Mouse (Mus musculus) midbrain, postnatal 0 days (tissue): ENCODE data around the gene Plcl1. TPM values are rescaled to one million over a fixed set of nuclear protein-coding genes. Genes with fewer than 3 reads are reported as not detected.

Source experiments
- ATAC-seq: fragments of 200-750 bp; cut with Nextera tagmentation; 2 replicates; pipeline ENCODE4 v1.8.0; 2017; ENCODE audit warnings: moderate number of reproducible peaks, mild to moderate bottlenecking, moderate TSS enrichment, moderate library complexity; ENCODE audit not compliant: low FRiP score
- DNase-seq: peaks from one replicate; pipeline ENCODE4 v3.0.0-alpha.2; 2015; ENCODE audit warnings: low spot score
- H3K27ac ChIP-seq: fragments of 300-500 bp; sonication (generic); 2 replicates; pipeline ENCODE4 v1.5.1; 2014; ENCODE audit warnings: low read depth, mild to moderate bottlenecking, low read length, mixed read lengths
- H3K27me3 ChIP-seq: fragments of 300-500 bp; sonication (generic); 2 replicates; pipeline ENCODE4 v1.6.1; 2014; ENCODE audit warnings: low read length, control low read depth, mixed read lengths; ENCODE audit not compliant: insufficient read depth
- H3K36me3 ChIP-seq: fragments of 300-500 bp; sonication (generic); 2 replicates; pipeline ENCODE4 v1.6.1; 2014; ENCODE audit warnings: low read length, control low read depth, mixed read lengths; ENCODE audit not compliant: insufficient read depth
- H3K4me1 ChIP-seq: fragments of 300-500 bp; sonication (generic); 2 replicates; pipeline ENCODE4 v1.6.1; 2014; ENCODE audit warnings: mild to moderate bottlenecking, control low read depth, antibody characterized with exemption, low read length, mixed read lengths; ENCODE audit not compliant: insufficient read depth
- H3K4me2 ChIP-seq: fragments of 300-500 bp; sonication (generic); 2 replicates; pipeline ENCODE4 v1.6.1; 2014; ENCODE audit warnings: low read depth, mild to moderate bottlenecking, low read length, mixed read lengths; ENCODE audit not compliant: poor library complexity, severe bottlenecking
- H3K4me3 ChIP-seq: fragments of 300-500 bp; sonication (generic); 2 replicates; pipeline ENCODE4 v1.5.1; 2014; ENCODE audit warnings: low read depth, mild to moderate bottlenecking, low read length, moderate library complexity
- H3K9ac ChIP-seq: fragments of 300-500 bp; sonication (generic); replicated peaks from 2 replicates; pipeline ENCODE4 v1.6.1; 2014; ENCODE audit warnings: mild to moderate bottlenecking, low read length, moderate library complexity, mixed read lengths; ENCODE audit not compliant: poor library complexity, severe bottlenecking
- H3K9me3 ChIP-seq: fragments of 300-500 bp; sonication (generic); 2 replicates; pipeline ENCODE4 v1.6.1; 2016; ENCODE audit warnings: low read length, control low read depth
- CTCF ChIP-seq: IDR thresholded peaks from 2 replicates; pipeline ENCODE4 v1.5.1; 2016; ENCODE audit warnings: antibody characterized with exemption, mild to moderate bottlenecking
- WGBS: fragments of 180-500 bp; shearing (Covaris S2); extraction: QIAGEN DNeasy Blood & Tissue Kit; methylation state at CpG from one replicate; pipeline ENCODE4 v1.1.7; 2014; 5-methylcytosine and 5-hydroxymethylcytosine counted together
- polyA plus RNA-seq: library from polyadenylated mRNA; unstranded; fragments of >200 nt; fragmentation: Nextera tagmentation; extraction: Ambion mirVana; gene quantifications from 2 replicates; pipeline ENCODE4 v1.2.1, GENCODE M21; 2015
- total RNA-seq: library from RNA; depleted of rRNA; stranded (reverse); fragments of >200 nt; gene quantifications from 2 replicates; pipeline ENCODE4 v1.2.3, GENCODE M21; 2014

Gene Plcl1
- total and polyA plus RNA-seq, 2 experiments from 2014 or later, result 3.9 to 9.4 TPM

- WGBS, result 81% methylated on average over 2 of the region's 2 CpGs
- no peak for TF ChIP-seq CTCF
- no peak for ATAC-seq
Measured at GRCm38 (mm10) chr1:55411079-55411478, 5.4 kb downstream of the Plcl1 start.

DNA sequence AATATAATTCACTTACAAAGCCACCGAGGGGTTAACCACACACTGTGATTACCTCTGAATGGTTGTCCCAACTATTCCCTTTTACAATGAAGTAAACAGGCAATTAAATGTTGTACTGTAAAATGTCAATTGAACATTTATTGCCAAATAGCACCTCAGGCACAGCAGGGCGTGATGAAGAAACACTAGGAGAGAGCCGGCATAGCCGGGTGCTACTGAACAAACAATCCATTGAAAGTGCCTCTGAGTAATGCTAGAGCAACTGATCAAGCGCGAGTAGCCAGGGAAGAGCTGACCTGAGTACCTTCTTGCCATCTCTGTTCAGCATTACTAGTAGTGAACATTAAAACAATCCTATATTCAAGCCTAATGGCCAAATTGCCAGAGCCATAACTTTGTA, 6.8 kb downstream of the Plcl1 start:
- no peaks in the 10 kb centered on the region for H3K36me3 ChIP-seq
- no peaks in the 10 kb centered on the region for H3K27me3 ChIP-seq
- DNase-seq (no peak), ATAC-seq (no peak)
- H3K4me3 ChIP-seq, result no peak overlapping the region
- H3K9ac ChIP-seq, result no peak overlapping the region
- no peaks in the 10 kb centered on the region for H3K9me3 ChIP-seq
- TF ChIP-seq CTCF, result no peak
- no peak overlapping the region for H3K4me2 ChIP-seq
- H3K4me1 ChIP-seq, result no peaks in the 10 kb centered on the region
- H3K27ac ChIP-seq, result no peak overlapping the region
- WGBS, result 83% methylated on average over 6 of the region's 6 CpGs

More at GRCm38 (mm10) chr1:55411079-55411478, 5.4 kb downstream of the Plcl1 start:
- DNase-seq, result no peak
- Histone ChIP-seq H3K36me3 (no peaks in the 10 kb centered on the region), H3K4me2 (no peak overlapping the region), H3K4me3 (no peak overlapping the region), H3K27ac (no peak overlapping the region), H3K4me1 (no peaks in the 10 kb centered on the region), H3K27me3 (no peaks in the 10 kb centered on the region), H3K9ac (no peak overlapping the region), H3K9me3 (no peaks in the 10 kb centered on the region)

DNA sequence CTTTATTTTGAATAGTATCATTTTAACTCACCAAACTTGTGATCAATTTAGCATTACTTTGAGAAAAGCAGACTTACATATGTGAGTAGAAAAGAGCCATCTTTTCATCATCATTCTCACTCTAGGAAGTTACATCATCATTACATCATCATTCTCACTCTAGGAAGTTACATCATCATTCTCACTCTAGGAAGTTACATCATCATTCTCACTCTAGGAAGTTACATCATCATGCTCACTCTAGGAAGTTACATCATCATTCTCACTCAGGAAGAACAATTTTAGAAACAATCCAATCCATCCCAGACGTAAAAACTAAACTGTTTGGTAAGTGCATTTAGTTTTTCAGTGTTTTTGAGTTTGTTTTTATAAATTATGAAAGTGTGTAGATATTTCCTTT, 7.8 kb downstream of the Plcl1 start:
- Histone ChIP-seq H3K9me3 (no peaks in the 10 kb centered on the region), H3K27me3 (no peaks in the 10 kb centered on the region), H3K4me2 (no peak overlapping the region), H3K27ac (no peak overlapping the region), H3K4me1 (no peaks in the 10 kb centered on the region), H3K36me3 (no peaks in the 10 kb centered on the region), H3K4me3 (no peak overlapping the region), H3K9ac (no peak overlapping the region)
- 90% methylated on average over 1 of the region's 1 CpGs for WGBS
- no peak for TF ChIP-seq CTCF
- DNase-seq, result no peak
- no peak for ATAC-seq

DNA sequence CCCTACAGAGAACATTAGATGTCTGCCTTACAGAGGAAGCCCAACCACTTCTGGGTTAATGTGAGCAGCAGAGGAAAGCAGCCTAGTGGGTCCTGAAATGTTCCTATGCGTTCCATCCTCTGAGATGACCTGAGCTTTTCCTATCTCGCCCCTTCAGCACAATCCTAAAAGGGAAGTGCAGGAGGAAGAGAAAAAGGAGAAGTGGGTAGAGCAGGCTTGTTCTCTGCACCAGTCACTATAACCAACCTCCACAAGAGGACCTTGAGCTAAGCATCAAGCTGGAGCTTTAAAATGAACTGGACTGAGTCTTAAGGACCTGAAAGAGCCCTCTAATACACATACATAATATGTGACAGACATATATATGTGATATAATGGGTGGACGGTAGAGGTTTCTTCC, 13.2 kb downstream of the Plcl1 start:
- H3K4me3 ChIP-seq, result no peak overlapping the region
- H3K4me2 ChIP-seq, result no peak overlapping the region
- no peak for TF ChIP-seq CTCF
- no peak overlapping the region for H3K9ac ChIP-seq
- H3K27me3 ChIP-seq, result no peaks in the 10 kb centered on the region
- no peaks in the 10 kb centered on the region for H3K4me1 ChIP-seq
- ATAC-seq (no peak), DNase-seq (no peak)
- 94% methylated on average over 3 of the region's 3 CpGs for WGBS
- no peaks in the 10 kb centered on the region for H3K36me3 ChIP-seq
- no peak overlapping the region for H3K27ac ChIP-seq
- H3K9me3 ChIP-seq, result no peaks in the 10 kb centered on the region

DNA sequence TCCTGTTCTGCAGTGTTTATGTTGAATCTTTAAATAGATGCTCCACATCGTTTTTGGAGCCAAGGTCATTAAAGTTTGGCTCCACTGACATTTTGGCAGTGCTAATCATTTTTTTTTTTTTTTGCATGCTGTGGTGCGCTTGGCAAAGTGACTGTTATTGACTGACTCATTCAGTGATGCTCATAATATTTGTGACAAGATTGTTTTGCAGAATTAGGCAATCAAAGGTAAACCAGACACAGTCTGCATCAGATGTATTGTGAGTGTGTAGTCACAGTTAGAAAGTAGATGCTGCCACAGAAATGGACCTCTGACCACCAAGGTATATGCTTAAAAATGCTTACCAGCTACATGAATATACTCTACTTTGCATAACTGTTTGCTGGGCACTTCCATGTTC, 21.9 kb downstream of the Plcl1 start:
- ATAC-seq, result no peak
- TF ChIP-seq CTCF, result no peak
- 79% methylated on average over 2 of the region's 2 CpGs for WGBS
- Histone ChIP-seq H3K9ac (no peak overlapping the region), H3K4me2 (no peak overlapping the region), H3K27ac (no peak overlapping the region), H3K4me3 (no peak overlapping the region), H3K4me1 (no peaks in the 10 kb centered on the region), H3K9me3 (no peaks in the 10 kb centered on the region), H3K36me3 (no peaks in the 10 kb centered on the region), H3K27me3 (no peaks in the 10 kb centered on the region)
- no peak for DNase-seq

DNA sequence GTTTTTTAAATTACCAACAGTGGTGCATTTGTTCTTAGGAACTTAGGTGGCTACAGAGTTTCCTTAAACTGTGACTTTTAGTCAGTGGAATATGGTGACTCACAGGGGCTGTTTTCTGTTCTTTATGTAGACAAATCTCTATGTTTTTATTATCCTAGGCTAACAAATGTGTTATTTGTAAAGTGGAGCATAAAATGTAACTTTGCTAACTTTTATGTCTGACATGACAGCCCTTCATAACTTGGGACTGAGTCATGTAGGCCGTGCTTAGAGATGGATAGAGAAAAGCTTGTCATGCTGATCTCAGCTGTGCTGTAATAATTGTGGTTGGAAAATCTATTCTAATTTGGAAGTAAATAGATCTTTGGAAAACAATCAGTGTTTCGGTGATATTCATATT, 23.3 kb downstream of the Plcl1 start:
- H3K27ac ChIP-seq, result no peak overlapping the region
- no peak overlapping the region for H3K9ac ChIP-seq
- no peaks in the 10 kb centered on the region for H3K4me1 ChIP-seq
- H3K4me2 ChIP-seq, result no peak overlapping the region
- no peak for DNase-seq
- no peak for ATAC-seq
- no peak overlapping the region for H3K4me3 ChIP-seq
- H3K36me3 ChIP-seq, result no peaks in the 10 kb centered on the region
- no peaks in the 10 kb centered on the region for H3K9me3 ChIP-seq
- TF ChIP-seq CTCF, result no peak
- H3K27me3 ChIP-seq, result no peaks in the 10 kb centered on the region
- WGBS, result 96% methylated on average over 2 of the region's 2 CpGs
